Mouse (Mus musculus) stomach, postnatal 0 days (tissue): ENCODE results near the gene Naa38.

ENCODE experiments used
- CTCF ChIP-seq: IDR thresholded peaks from 2 replicates; pipeline ENCODE4 v1.5.1; 2016; ENCODE audit warnings: antibody characterized with exemption, low read depth, mild to moderate bottlenecking, moderate library complexity
- EP300 ChIP-seq: optimal IDR thresholded peaks from 2 replicates; pipeline ENCODE3; 2016; ENCODE audit warnings: antibody characterized with exemption

DNA sequence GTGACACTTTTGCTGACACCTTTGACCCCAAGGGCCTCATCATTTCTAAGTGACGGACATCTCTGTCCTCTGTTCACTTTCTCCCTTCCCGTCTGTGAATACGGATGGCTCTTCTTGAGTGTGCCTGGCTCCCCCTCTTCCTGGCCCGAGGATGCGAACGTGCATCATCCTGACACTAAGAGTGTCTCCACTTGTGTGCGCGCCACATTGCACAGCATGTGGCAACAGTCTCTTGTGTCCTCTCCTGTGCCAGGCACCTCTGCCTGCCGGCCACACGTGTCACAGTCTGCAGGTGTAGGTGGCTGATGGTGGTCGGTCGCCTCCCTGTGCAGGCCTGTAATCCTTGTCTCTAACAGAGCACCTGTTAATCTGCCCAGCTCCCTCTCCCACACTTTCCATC, 23.7 kb upstream of the Naa38 start:
- no peak for TF ChIP-seq CTCF
- TF ChIP-seq EP300, result no peak
